Mouse (Mus musculus) ovary, postnatal 14 days (tissue): Measurements from ENCODE around the gene Hibadh.

ENCODE experiments used
- DNase-seq: peaks from one replicate; pipeline ENCODE4 v3.0.0; 2022; ENCODE audit warnings: low spot score

Gene Hibadh

GRCm38 (mm10) chr6:52501479-52501878 is 138.7 kb downstream of the Hibadh start:
- no peak for DNase-seq
